Mouse (Mus musculus) lung, postnatal 0 days (tissue): ENCODE data around the gene Ap3b1. TPM values are rescaled to one million over a fixed set of nuclear protein-coding genes. Genes with fewer than 3 reads are reported as not detected.

ENCODE experiments used
- ATAC-seq: fragments of 200-750 bp; cut with Nextera tagmentation; 2 replicates; pipeline ENCODE4 v1.8.0; 2017; ENCODE audit warnings: moderate library complexity
- DNase-seq: peaks from one replicate; pipeline ENCODE4 v3.0.0-alpha.2; 2016; ENCODE audit warnings: low spot score
- H3K27ac ChIP-seq: fragments of 300-500 bp; sonication (generic); 2 replicates; pipeline ENCODE4 v1.5.1; 2014; ENCODE audit warnings: antibody characterized with exemption, mild to moderate bottlenecking, low read length, mixed read lengths
- H3K27me3 ChIP-seq: fragments of 300-500 bp; sonication (generic); replicated peaks from 2 replicates; pipeline ENCODE4 v1.6.1; 2014; ENCODE audit warnings: low read length, mixed read lengths; ENCODE audit not compliant: insufficient read depth
- H3K36me3 ChIP-seq: fragments of 300-500 bp; sonication (generic); 2 replicates; pipeline ENCODE4 v1.6.1; 2014; ENCODE audit warnings: low read length, mixed read lengths; ENCODE audit not compliant: insufficient read depth
- H3K4me1 ChIP-seq: fragments of 300-500 bp; sonication (generic); 2 replicates; pipeline ENCODE4 v1.6.1; 2014; ENCODE audit warnings: antibody characterized with exemption, low read depth, low read length, mixed read lengths; ENCODE audit not compliant: insufficient read depth
- H3K4me2 ChIP-seq: fragments of 300-500 bp; sonication (generic); replicated peaks from 2 replicates; pipeline ENCODE4 v1.6.1; 2014; ENCODE audit warnings: low read depth, mild to moderate bottlenecking, low read length, moderate library complexity, mixed read lengths
- H3K4me3 ChIP-seq: fragments of 300-500 bp; sonication (generic); 2 replicates; pipeline ENCODE4 v1.5.1; 2014; ENCODE audit warnings: low read depth, low read length
- H3K9ac ChIP-seq: fragments of 300-500 bp; sonication (generic); replicated peaks from 2 replicates; pipeline ENCODE4 v1.6.1; 2014; ENCODE audit warnings: low read depth, mild to moderate bottlenecking
- H3K9me3 ChIP-seq: fragments of 300-500 bp; sonication (generic); 2 replicates; pipeline ENCODE4 v1.6.1; 2016; ENCODE audit warnings: low read length, mixed read lengths
- CTCF ChIP-seq: IDR thresholded peaks from 2 replicates; pipeline ENCODE4 v1.5.1; 2016; ENCODE audit warnings: antibody characterized with exemption, mild to moderate bottlenecking
- EP300 ChIP-seq: IDR thresholded peaks from 2 replicates; pipeline ENCODE4 v1.6.1; 2016; ENCODE audit warnings: antibody characterized with exemption, mild to moderate bottlenecking, control low read depth
- WGBS: fragments of 180-500 bp; shearing (Covaris S2); extraction: QIAGEN DNeasy Blood & Tissue Kit; methylation state at CpG from one replicate; pipeline ENCODE4 v1.1.7; 2014; 5-methylcytosine and 5-hydroxymethylcytosine counted together
- polyA plus RNA-seq: library from polyadenylated mRNA; unstranded; fragments of >200 nt; fragmentation: Nextera tagmentation; extraction: Ambion mirVana; gene quantifications from 2 replicates; pipeline ENCODE4 v1.2.1, GENCODE M21; 2015

The Ap3b1 gene
- polyA plus RNA-seq, 1 experiment from 2014 or later, result 26.1 TPM

- Histone ChIP-seq H3K27ac (0 out of 2 replicates have a peak overlapping the region, but pooled peaks have one; percentile 64), H3K4me2 (no peak overlapping the region), H3K27me3 (no peaks in the 10 kb centered on the region), H3K4me1 (peaks cover 8% of the 10 kb centered on the region; the same call in 1 of the 2 replicates), H3K9me3 (no peaks in the 10 kb centered on the region), H3K4me3 (no peak overlapping the region), H3K36me3 (0 out of 2 replicates have a peak, but pooled peaks cover 3% of the 10 kb centered on the region), H3K9ac (no peak overlapping the region)
- no peak for TF ChIP-seq CTCF
- peak; percentile 65 for TF ChIP-seq EP300
- DNase-seq (peak; percentile 71), ATAC-seq (peak; percentile 92)
- WGBS, result 31% methylated on average over 4 of the region's 4 CpGs
These were observed 82.4 kb downstream of the Ap3b1 start for GRCm38 (mm10) chr13:94441199-94441598.

DNA sequence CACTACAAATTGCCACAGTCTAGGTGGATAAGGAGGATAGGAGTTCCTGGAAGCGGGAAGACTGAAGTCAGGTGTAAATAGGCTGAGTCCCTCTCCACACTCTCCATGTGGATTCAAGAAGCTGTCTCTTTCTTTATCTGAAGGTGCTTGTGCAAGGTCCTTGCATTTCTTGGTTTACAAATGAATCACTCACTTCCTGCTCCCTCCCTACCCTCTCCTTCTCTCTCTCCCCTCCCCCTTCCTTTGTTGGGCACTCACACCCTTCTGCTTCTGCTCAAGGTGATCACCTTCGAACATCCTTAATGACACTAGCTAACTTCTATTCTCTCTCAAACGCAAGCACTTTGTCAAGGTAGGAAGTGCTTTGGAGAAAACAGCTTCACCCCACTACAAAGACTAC lies 84.7 kb downstream of the Ap3b1 start:
- Histone ChIP-seq H3K27ac (no peak overlapping the region), H3K9ac (no peak overlapping the region)
- ATAC-seq, result peak; percentile 30; the same call in 1 of the 2 replicates

GRCm38 (mm10) chr13:94445103-94445502 lies 86.3 kb downstream of the Ap3b1 start:
- peaks cover 8% of the 10 kb centered on the region; the same call in 1 of the 2 replicates for H3K4me1 ChIP-seq
- no peaks in the 10 kb centered on the region for H3K9me3 ChIP-seq
- H3K27me3 ChIP-seq, result no peaks in the 10 kb centered on the region
- 0 out of 2 replicates have a peak, but pooled peaks cover 6% of the 10 kb centered on the region for H3K36me3 ChIP-seq
- no peak for DNase-seq
- no peak overlapping the region for H3K27ac ChIP-seq
- 43% methylated on average over 5 of the region's 5 CpGs for WGBS
- H3K4me3 ChIP-seq, result no peak overlapping the region
- TF ChIP-seq CTCF (no peak), EP300 (no peak)
- ATAC-seq, result no peak
- no peak overlapping the region for H3K4me2 ChIP-seq
- H3K9ac ChIP-seq, result no peak overlapping the region

More for the DNA sequence above, 84.7 kb downstream of the Ap3b1 start:
- 0 out of 2 replicates have a peak, but pooled peaks cover 6% of the 10 kb centered on the region for H3K36me3 ChIP-seq
- H3K9me3 ChIP-seq, result no peaks in the 10 kb centered on the region
- no peaks in the 10 kb centered on the region for H3K27me3 ChIP-seq
- DNase-seq, result peak; percentile 44
- H3K4me1 ChIP-seq, result peaks cover 8% of the 10 kb centered on the region; the same call in 1 of the 2 replicates
- WGBS, result 44% methylated on average over 3 of the region's 3 CpGs
- no peak overlapping the region for H3K4me3 ChIP-seq
- no peak for TF ChIP-seq EP300
- no peak for TF ChIP-seq CTCF
- no peak overlapping the region for H3K4me2 ChIP-seq

DNA sequence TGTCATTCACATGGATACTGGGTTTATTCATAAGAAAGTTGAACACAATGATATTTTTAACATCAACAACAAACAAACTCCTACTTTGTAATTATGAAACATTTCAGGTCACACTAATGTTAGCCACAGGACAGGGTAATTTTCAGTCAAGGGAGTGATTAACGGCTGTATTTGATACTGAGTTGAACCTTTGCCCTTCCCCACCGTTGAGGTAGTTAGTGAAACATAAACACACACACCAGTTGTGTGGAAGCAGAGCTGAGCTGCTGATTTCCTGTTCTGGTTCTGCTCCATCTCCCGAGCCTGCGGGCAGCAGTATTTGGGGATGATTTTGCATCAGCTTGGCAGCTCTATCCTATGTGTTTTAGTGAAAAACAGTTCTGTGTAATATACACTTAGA lies 88.2 kb downstream of the Ap3b1 start:
- Histone ChIP-seq H3K36me3 (0 out of 2 replicates have a peak, but pooled peaks cover 6% of the 10 kb centered on the region), H3K27ac (no peak overlapping the region), H3K9me3 (no peaks in the 10 kb centered on the region), H3K27me3 (no peaks in the 10 kb centered on the region), H3K4me3 (no peak overlapping the region), H3K4me2 (no peak overlapping the region), H3K4me1 (peaks cover 8% of the 10 kb centered on the region; the same call in 1 of the 2 replicates), H3K9ac (no peak overlapping the region)
- WGBS, result 26% methylated on average over 4 of the region's 4 CpGs
- no peak for TF ChIP-seq CTCF
- no peak for TF ChIP-seq EP300
- ATAC-seq, result no peak
- DNase-seq, result no peak

DNA sequence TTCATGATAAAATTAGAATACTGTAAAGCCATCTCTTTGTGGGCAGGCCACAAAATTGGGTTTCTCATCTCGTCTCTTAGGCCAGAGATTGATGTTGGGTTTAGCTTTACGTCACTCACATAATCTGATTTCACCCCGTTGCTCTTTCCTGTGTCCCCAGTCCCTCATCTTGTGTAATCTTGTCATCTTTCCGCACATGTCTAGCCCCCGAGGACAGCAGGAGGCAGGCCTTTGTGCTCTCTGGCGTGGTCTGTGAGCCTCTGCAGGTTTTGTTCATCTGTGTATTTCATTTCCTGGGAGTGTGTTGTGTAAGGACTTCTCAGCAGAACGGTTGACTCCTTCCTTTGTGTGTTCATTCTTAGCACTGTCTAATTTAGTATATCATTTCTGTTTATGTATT lies 90.8 kb downstream of the Ap3b1 start:
- 0 out of 2 replicates have a peak, but pooled peaks cover 4% of the 10 kb centered on the region for H3K36me3 ChIP-seq
- TF ChIP-seq EP300, result no peak
- no peak for TF ChIP-seq CTCF
- H3K9me3 ChIP-seq, result no peaks in the 10 kb centered on the region
- H3K4me3 ChIP-seq, result no peak overlapping the region
- WGBS, result 66% methylated on average over 7 of the region's 7 CpGs
- H3K27ac ChIP-seq, result no peak overlapping the region
- no peak overlapping the region for H3K9ac ChIP-seq
- no peak overlapping the region for H3K4me2 ChIP-seq
- ATAC-seq (no peak), DNase-seq (no peak)
- no peaks in the 10 kb centered on the region for H3K27me3 ChIP-seq
- H3K4me1 ChIP-seq, result no peaks in the 10 kb centered on the region

DNA sequence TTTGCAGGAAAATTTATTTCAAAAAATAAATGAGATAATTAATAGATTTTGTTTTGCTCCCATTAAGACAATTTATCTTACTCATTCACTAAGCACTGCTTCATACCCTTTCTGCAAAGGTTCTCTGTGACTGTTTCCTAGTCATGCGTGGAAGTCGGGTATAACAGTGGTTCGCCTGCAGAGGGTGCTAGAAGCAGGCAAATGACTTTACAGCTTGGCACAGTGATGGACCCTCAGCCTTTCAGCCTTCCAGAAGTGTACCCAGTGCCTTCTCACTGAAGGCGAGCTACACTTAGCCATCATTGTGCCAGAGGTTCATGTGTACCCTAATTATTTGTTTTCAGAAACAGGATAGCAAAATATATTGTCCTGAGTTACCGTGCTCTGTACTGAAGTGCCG lies 92.5 kb downstream of the Ap3b1 start:
- TF ChIP-seq EP300 (no peak), CTCF (peak; percentile 78)
- Histone ChIP-seq H3K4me2 (no peak overlapping the region), H3K36me3 (0 out of 2 replicates have a peak, but pooled peaks cover 4% of the 10 kb centered on the region), H3K27me3 (no peaks in the 10 kb centered on the region), H3K4me3 (no peak overlapping the region), H3K4me1 (no peaks in the 10 kb centered on the region), H3K9me3 (no peaks in the 10 kb centered on the region), H3K9ac (no peak overlapping the region), H3K27ac (no peak overlapping the region)
- peak; percentile 62 for DNase-seq
- 60% methylated on average over 6 of the region's 6 CpGs for WGBS
- ATAC-seq, result 0 out of 2 replicates have a peak, but pooled peaks have one; percentile 33

GRCm38 (mm10) chr13:94454131-94454530 lies 95.4 kb downstream of the Ap3b1 start:
- Histone ChIP-seq H3K4me1 (no peaks in the 10 kb centered on the region), H3K4me2 (no peak overlapping the region), H3K27me3 (no peaks in the 10 kb centered on the region), H3K4me3 (no peak overlapping the region), H3K9me3 (no peaks in the 10 kb centered on the region), H3K27ac (no peak overlapping the region), H3K36me3 (no peaks in the 10 kb centered on the region), H3K9ac (no peak overlapping the region)
- ATAC-seq (no peak), DNase-seq (no peak)
- 72% methylated on average over 12 of the region's 12 CpGs for WGBS
- TF ChIP-seq EP300, result no peak
- TF ChIP-seq CTCF, result no peak
